In genomic region chr19:10938771-10939170, GRCm38 (mm10) we compare ENCODE assay signal across 1 mouse cellular context.
TF ChIP-seq lines count a peak whose summit lies in the region.

No protein-coding gene starts in this region.

TF ChIP-seq in MEL, 35 proteins besides CTCF, POLR2A, EP300 and RAD21 (continued from another document):
- TF ChIP-seq RCOR1 (IDR thresholded peaks at IDR 0.05; ENCODE audit: low read depth, low read length) (0 out of 2 replicates have a peak, but pooled peaks have one; percentile 26), SIN3A (IDR thresholded peaks at IDR 0.05; ENCODE audit: low read length) (peak; percentile 37; the same call in 1 of the 2 replicates), TCF12 (IDR thresholded peaks at IDR 0.05; ENCODE audit: low read depth, low read length) (0 out of 2 replicates have a peak, but pooled peaks have one; percentile 14), MXI1 (IDR thresholded peaks at IDR 0.05; ENCODE audit: low read depth, low read length) (peak; percentile 24; the same call in 1 of the 2 replicates), TAL1 (IDR thresholded peaks at IDR 0.05; ENCODE audit: low read length) (no peak), GABPA (IDR thresholded peaks at IDR 0.05; ENCODE audit: low read depth, low read length) (no peak)
